Mouse (Mus musculus): ENCODE measurements at regions not wholly inside any gene's neighbourhood (a gene's known extent, or its start where the extent isn't known, plus 50 kb on each side); places are given as distances from the start of the nearest gene placed in this dataset.

- no peak for DNase-seq (ENCODE audit: low read depth, low spot score)
Observed at GRCm38 (mm10) chr16:5467587-5467986, 211.8 kb upstream of the Eef2kmt start.

- no peak for DNase-seq (ENCODE audit: low read depth, low spot score)
Observed at GRCm38 (mm10) chr16:5466760-5467159, 211.0 kb upstream of the Eef2kmt start.

- no peak for DNase-seq (ENCODE audit: low read depth, low spot score)
Observed at GRCm38 (mm10) chr16:5455352-5455965, 199.7 kb upstream of the Eef2kmt start.

GRCm38 (mm10) chr16:5454243-5454642 lies 198.5 kb upstream of the Eef2kmt start:
- DNase-seq (ENCODE audit: low read depth, low spot score) = no peak

GRCm38 (mm10) chr16:5452971-5453370 lies 197.2 kb upstream of the Eef2kmt start:
- DNase-seq (ENCODE audit: low read depth, low spot score) = no peak

GRCm38 (mm10) chr16:5445776-5446175 lies 190.0 kb upstream of the Eef2kmt start:
- DNase-seq (ENCODE audit: low read depth, low spot score) = no peak

- no peak for DNase-seq (ENCODE audit: low read depth, low spot score)
Observed at GRCm38 (mm10) chr16:5444785-5445184, 189.0 kb upstream of the Eef2kmt start.

GRCm38 (mm10) chr16:5439717-5440116 lies 183.9 kb upstream of the Eef2kmt start:
- no peak for DNase-seq (ENCODE audit: low read depth, low spot score)

GRCm38 (mm10) chr16:5438405-5438804 lies 182.6 kb upstream of the Eef2kmt start:
- DNase-seq (ENCODE audit: low read depth, low spot score) = no peak

- DNase-seq (ENCODE audit: low read depth, low spot score) = no peak
Observed at GRCm38 (mm10) chr16:5431689-5432088, 175.9 kb upstream of the Eef2kmt start.

GRCm38 (mm10) chr16:5431111-5431510 lies 175.3 kb upstream of the Eef2kmt start:
- no peak for DNase-seq (ENCODE audit: low read depth, low spot score)

- DNase-seq (ENCODE audit: low read depth, low spot score) = no peak
Observed at GRCm38 (mm10) chr16:5429466-5429865, 173.7 kb upstream of the Eef2kmt start.

- DNase-seq (ENCODE audit: low read depth, low spot score) = no peak
Observed at GRCm38 (mm10) chr16:5425908-5426307, 170.1 kb upstream of the Eef2kmt start.

- no peak for DNase-seq (ENCODE audit: low read depth, low spot score)
Observed at GRCm38 (mm10) chr16:5422041-5422440, 166.3 kb upstream of the Eef2kmt start.

- no peak for DNase-seq (ENCODE audit: low read depth, low spot score)
Observed at GRCm38 (mm10) chr16:5421591-5421990, 165.8 kb upstream of the Eef2kmt start.

- DNase-seq (ENCODE audit: low read depth, low spot score) = no peak
Observed at GRCm38 (mm10) chr16:5419467-5419866, 163.7 kb upstream of the Eef2kmt start.

- DNase-seq (ENCODE audit: low read depth, low spot score) = no peak
Observed at GRCm38 (mm10) chr16:5418462-5419197, 162.8 kb upstream of the Eef2kmt start.

- DNase-seq (ENCODE audit: low read depth, low spot score) = no peak
Observed at GRCm38 (mm10) chr16:5415310-5415709, 159.5 kb upstream of the Eef2kmt start.

- DNase-seq (ENCODE audit: low read depth, low spot score) = no peak
Observed at GRCm38 (mm10) chr16:5411819-5412385, 156.1 kb upstream of the Eef2kmt start.

GRCm38 (mm10) chr16:5406711-5407110 lies 150.9 kb upstream of the Eef2kmt start:
- DNase-seq (ENCODE audit: low read depth, low spot score) = peak; percentile 13

- no peak for DNase-seq (ENCODE audit: low read depth, low spot score)
Observed at GRCm38 (mm10) chr16:5393336-5393735, 137.6 kb upstream of the Eef2kmt start.

- DNase-seq (ENCODE audit: low read depth, low spot score) = no peak
Observed at GRCm38 (mm10) chr16:5382930-5383329, 127.1 kb upstream of the Eef2kmt start.
